Mouse (Mus musculus) heart, adult 2 months (tissue): Measurements from ENCODE around the gene Fto. TPM values are rescaled to one million over a fixed set of nuclear protein-coding genes. Genes with fewer than 3 reads are reported as not detected.

Source experiments
- DNase-seq, 2 experiments: peaks; one replicate each; pipeline ENCODE4 v3.0.0; 2021
- H3K27ac ChIP-seq: fragments of 200-600 bp; 2 replicates; pipeline ENCODE4 v1.8.1; 2022
- H3K27me3 ChIP-seq: fragments of 200-500 bp; 2 replicates; pipeline ENCODE4 v1.6.1; 2012; ENCODE audit warnings: mild to moderate bottlenecking, low read length, inconsistent platforms, mixed read lengths; ENCODE audit not compliant: control insufficient read depth, insufficient read depth
- H3K36me3 ChIP-seq: fragments of 200-500 bp; 2 replicates; pipeline ENCODE4 v1.6.1; 2012; ENCODE audit warnings: low read length, inconsistent platforms; ENCODE audit not compliant: control insufficient read depth, insufficient read depth
- H3K4me1 ChIP-seq: fragments of 200-500 bp; 2 replicates; pipeline ENCODE4 v1.6.1; 2011; ENCODE audit warnings: low read length; ENCODE audit not compliant: control insufficient read depth, insufficient read depth
- H3K4me3 ChIP-seq: fragments of 200-600 bp; 2 replicates; pipeline ENCODE4 v1.8.1; 2022
- H3K79me2 ChIP-seq: fragments of 200-500 bp; replicated peaks from 2 replicates; pipeline ENCODE4 v1.6.1; 2012; ENCODE audit warnings: mild to moderate bottlenecking, inconsistent platforms, low read length, moderate library complexity, mixed read lengths; ENCODE audit not compliant: control insufficient read depth, insufficient read depth
- H3K9ac ChIP-seq: fragments of 200-500 bp; 2 replicates; pipeline ENCODE4 v1.6.1; 2012; ENCODE audit warnings: low read depth, mild to moderate bottlenecking, control low read depth, inconsistent platforms, low read length, mixed read lengths
- CTCF ChIP-seq: fragments of 200-600 bp; IDR thresholded peaks from 2 replicates; pipeline ENCODE4 v1.8.1; 2022; ENCODE audit warnings: antibody characterized with exemption, mild to moderate bottlenecking, moderate library complexity
- EP300 ChIP-seq: fragments of 200-500 bp; IDR thresholded peaks from 2 replicates; pipeline ENCODE4 v1.6.1; 2011; ENCODE audit warnings: low read depth, low read length, control low read depth; ENCODE audit not compliant: insufficient read depth
- POLR2A ChIP-seq: fragments of 200-500 bp; IDR thresholded peaks from 2 replicates; pipeline ENCODE4 v1.6.1; 2011; ENCODE audit warnings: mild to moderate bottlenecking, low read depth, low read length, control low read depth; ENCODE audit not compliant: insufficient read depth
- WGBS: fragments of 180-500 bp; shearing (Covaris S2); methylation state at CpG from one replicate; pipeline ENCODE4 v1.1.7; 2018; 5-methylcytosine and 5-hydroxymethylcytosine counted together
- intact Hi-C: fragments of 180-260 bp; cut with DNase I; formaldehyde crosslinking; loops from one replicate; pipeline ENCODE4 v1.15.1; 2025
- polyA plus RNA-seq: library from polyadenylated mRNA; depleted of rRNA; stranded (reverse); fragments of >200 nt; gene quantifications from 2 replicates; pipeline ENCODE4 v1.2.3, GENCODE M21; 2012
- total RNA-seq, 2 experiments: library from RNA; stranded (reverse); gene quantifications; 2 replicates each; pipeline ENCODE4 v1.2.3; 2021

Fto gene
- total and polyA plus RNA-seq, 3 experiments = 41.3 to 65.1 (median 57.6) TPM

DNA sequence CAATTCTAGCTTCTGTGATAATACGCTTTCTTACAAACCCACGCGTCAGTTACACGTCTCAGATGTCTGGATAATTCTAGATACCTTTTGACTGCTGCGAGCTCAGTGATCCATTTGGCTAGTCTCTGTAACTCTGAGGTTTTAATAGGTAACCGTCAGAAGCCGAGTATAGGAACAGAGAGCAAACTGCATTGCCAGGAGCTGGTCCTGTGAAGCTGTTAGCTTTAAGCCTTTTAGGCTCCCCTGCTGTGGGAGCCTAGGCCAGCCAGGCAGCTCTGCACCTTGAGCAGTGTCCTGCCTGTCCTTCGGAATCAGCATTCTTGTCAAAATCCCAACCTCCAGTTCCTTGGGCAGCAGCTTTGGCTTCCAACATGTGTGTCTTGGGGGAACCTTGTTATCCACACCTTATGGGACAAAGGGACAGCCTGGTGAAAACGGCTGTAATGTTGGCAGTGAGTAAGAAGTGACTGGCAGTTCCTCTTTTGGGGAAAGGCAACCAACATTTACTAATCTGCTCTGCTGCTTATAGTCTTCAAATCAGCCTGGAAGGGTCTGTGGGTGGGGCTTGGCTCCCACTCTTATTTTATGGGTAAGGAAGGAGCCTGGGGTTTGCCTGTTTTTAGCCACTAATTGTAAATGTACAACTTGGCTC lies 77.2 kb downstream of the Fto start:
- Histone ChIP-seq H3K4me1 (peaks cover 4% of the 10 kb centered on the region), H3K27ac (no peak overlapping the region), H3K9ac (no peak overlapping the region), H3K79me2 (peaks cover 3% of the 10 kb centered on the region), H3K36me3 (no peaks in the 10 kb centered on the region), H3K27me3 (no peaks in the 10 kb centered on the region), H3K4me3 (no peak overlapping the region)
- intact Hi-C loops = no loop called here
- no peak for DNase-seq
- WGBS = 81% methylated on average over 9 of the region's 9 CpGs
- TF ChIP-seq CTCF = no peak
- TF ChIP-seq EP300 = no peak
- no peak for TF ChIP-seq POLR2A

GRCm38 (mm10) chr8:91392261-91392660 lies 78.9 kb downstream of the Fto start:
- Histone ChIP-seq H3K9ac (no peak overlapping the region), H3K4me1 (peaks cover 6% of the 10 kb centered on the region), H3K27me3 (no peaks in the 10 kb centered on the region), H3K79me2 (peaks cover 2% of the 10 kb centered on the region; the same call in 1 of the 2 replicates), H3K4me3 (no peak overlapping the region), H3K27ac (no peak overlapping the region), H3K36me3 (no peaks in the 10 kb centered on the region)
- TF ChIP-seq CTCF = no peak
- TF ChIP-seq EP300 = no peak
- TF ChIP-seq POLR2A = no peak
- WGBS = 65% methylated on average over 7 of the region's 7 CpGs
- DNase-seq = no peak
- intact Hi-C loops = no loop called here

DNA sequence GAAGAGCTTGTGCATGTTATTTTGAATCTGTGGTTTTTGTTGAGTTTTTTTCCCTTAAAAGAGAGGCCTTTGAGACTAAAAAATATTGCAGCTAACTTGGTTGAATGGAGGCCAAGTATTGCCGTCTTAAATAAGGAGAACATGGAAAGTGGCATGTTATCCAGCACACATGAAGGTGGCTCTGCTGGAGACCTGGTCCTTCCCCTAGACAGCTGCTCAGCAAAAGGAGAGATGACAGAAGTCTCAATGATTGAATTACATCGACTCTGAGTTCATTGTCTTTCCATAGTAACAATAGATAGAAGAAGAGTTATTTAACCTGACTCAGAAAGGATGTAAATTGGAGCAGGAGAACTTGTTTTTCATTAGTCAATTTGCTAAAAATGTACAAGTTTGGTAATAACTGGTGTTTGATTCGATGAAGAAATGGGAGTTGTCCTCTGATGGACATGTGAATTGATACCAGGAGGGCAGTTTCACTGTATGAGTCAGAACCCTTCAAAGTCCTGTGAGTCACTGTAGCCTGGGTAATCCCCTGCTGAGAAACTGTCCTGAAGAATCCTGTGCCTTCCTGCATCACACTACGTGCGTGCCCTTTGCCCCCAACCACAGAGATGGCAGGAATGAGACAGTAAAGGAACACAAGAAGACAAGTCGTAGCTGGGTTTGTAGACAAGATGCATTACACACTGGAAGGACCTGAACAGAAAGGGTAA lies 82.2 kb downstream of the Fto start:
- intact Hi-C loops = no loop called here
- no peak for TF ChIP-seq CTCF
- no peak for TF ChIP-seq POLR2A
- no peak for TF ChIP-seq EP300
- Histone ChIP-seq H3K27ac (no peak overlapping the region), H3K79me2 (peaks cover 3% of the 10 kb centered on the region), H3K27me3 (no peaks in the 10 kb centered on the region), H3K4me3 (no peak overlapping the region), H3K36me3 (no peaks in the 10 kb centered on the region), H3K9ac (no peak overlapping the region), H3K4me1 (peaks cover 6% of the 10 kb centered on the region)
- DNase-seq = no peak
- 59% methylated on average over 6 of the region's 6 CpGs for WGBS

GRCm38 (mm10) chr8:91398053-91398452 lies 84.7 kb downstream of the Fto start:
- TF ChIP-seq EP300 (no peak), CTCF (no peak), POLR2A (no peak)
- DNase-seq = no peak

GRCm38 (mm10) chr8:91402980-91403975 lies 90.0 kb downstream of the Fto start:
- Histone ChIP-seq H3K36me3 (0 out of 2 replicates have a peak, but pooled peaks cover 2% of the 10 kb centered on the region), H3K27me3 (no peaks in the 10 kb centered on the region)
- 54% methylated on average over 9 of the region's 9 CpGs for WGBS

More at GRCm38 (mm10) chr8:91398053-91398452, 84.7 kb downstream of the Fto start:
- no peak overlapping the region for H3K4me3 ChIP-seq
- peaks cover 3% of the 10 kb centered on the region; the same call in 1 of the 2 replicates for H3K79me2 ChIP-seq
- H3K4me1 ChIP-seq = peaks cover 6% of the 10 kb centered on the region
- intact Hi-C loops = no loop called here
- H3K9ac ChIP-seq = no peak overlapping the region
- H3K27me3 ChIP-seq = no peaks in the 10 kb centered on the region
- 84% methylated on average over 5 of the region's 5 CpGs for WGBS
- H3K27ac ChIP-seq = no peak overlapping the region
- 0 out of 2 replicates have a peak, but pooled peaks cover 2% of the 10 kb centered on the region for H3K36me3 ChIP-seq

More at GRCm38 (mm10) chr8:91402980-91403975, 90.0 kb downstream of the Fto start:
- TF ChIP-seq EP300 (no peak), CTCF (no peak), POLR2A (no peak)
- peak in 1 of 2 experiments; percentile 59 for DNase-seq
- Histone ChIP-seq H3K27ac (peak overlapping the region; percentile 16), H3K4me1 (peaks cover 5% of the 10 kb centered on the region), H3K4me3 (no peak overlapping the region), H3K9ac (no peak overlapping the region), H3K79me2 (peaks cover 3% of the 10 kb centered on the region)
- intact Hi-C loops = no loop called here
